Mouse (Mus musculus) retina, embryonic 14.5 days (tissue): ENCODE results near the gene Kdm2a.

Experiments used
- DNase-seq: peaks from one replicate; pipeline ENCODE4 v3.0.0-alpha.2; 2015; ENCODE audit warnings: low spot score

Gene Kdm2a

GRCm38 (mm10) chr19:4397798-4398629 is at the start of gene Kdm2a:
Kdm2a (minus strand) TSS chr19:4398285.
- peak; percentile 48 for DNase-seq

GRCm38 (mm10) chr19:4447445-4447844 is 49.4 kb upstream of the Kdm2a start:
- DNase-seq = no peak

GRCm38 (mm10) chr19:4446661-4447420 is 48.8 kb upstream of the Kdm2a start:
- no peak for DNase-seq

GRCm38 (mm10) chr19:4442408-4442807 is 44.3 kb upstream of the Kdm2a start:
- peak; percentile 93 for DNase-seq

GRCm38 (mm10) chr19:4441621-4442161 is 43.6 kb upstream of the Kdm2a start:
- peak; percentile 77 for DNase-seq

- DNase-seq = peak; percentile 80
These were observed 43.1 kb upstream of the Kdm2a start for GRCm38 (mm10) chr19:4441090-4441591.

GRCm38 (mm10) chr19:4440222-4440621 is 42.1 kb upstream of the Kdm2a start:
- peak; percentile 45 for DNase-seq

GRCm38 (mm10) chr19:4439161-4439801 is 41.2 kb upstream of the Kdm2a start, which contains the start of gene Rhod:
Rhod (minus strand) TSS chr19:4439432.
- peak; percentile 49 for DNase-seq

GRCm38 (mm10) chr19:4438791-4439160 is 40.7 kb upstream of the Kdm2a start:
- DNase-seq = no peak

GRCm38 (mm10) chr19:4437886-4438285 is 39.8 kb upstream of the Kdm2a start:
- no peak for DNase-seq

- no peak for DNase-seq
These were observed 38.2 kb upstream of the Kdm2a start for GRCm38 (mm10) chr19:4436254-4436653.

GRCm38 (mm10) chr19:4434999-4435398 is 36.9 kb upstream of the Kdm2a start:
- no peak for DNase-seq

- peak; percentile 43 for DNase-seq
These were observed 35.7 kb upstream of the Kdm2a start for GRCm38 (mm10) chr19:4433756-4434155.

- DNase-seq = no peak
These were observed 32.1 kb upstream of the Kdm2a start for GRCm38 (mm10) chr19:4430091-4430620.

- peak; percentile 80 for DNase-seq
These were observed 27.7 kb upstream of the Kdm2a start for GRCm38 (mm10) chr19:4425610-4426366.

GRCm38 (mm10) chr19:4423021-4423420 is 24.9 kb upstream of the Kdm2a start:
- DNase-seq = no peak

GRCm38 (mm10) chr19:4422581-4422980 is 24.5 kb upstream of the Kdm2a start:
- DNase-seq = no peak

- no peak for DNase-seq
These were observed 22.2 kb upstream of the Kdm2a start for GRCm38 (mm10) chr19:4420153-4420910.

GRCm38 (mm10) chr19:4419711-4420110 is 21.6 kb upstream of the Kdm2a start:
- DNase-seq = no peak

GRCm38 (mm10) chr19:4417713-4418112 is 19.6 kb upstream of the Kdm2a start:
- no peak for DNase-seq
